Mouse (Mus musculus) ES-E14 (cell line): ENCODE results near the gene Akr1c19.

Experiments used
- MAFK ChIP-seq: IDR thresholded peaks from 2 replicates; pipeline ENCODE4 v1.6.1; 2014; ENCODE audit warnings: mild to moderate bottlenecking, low read depth, low read length, inconsistent platforms; ENCODE audit not compliant: insufficient read depth
- ZC3H11A ChIP-seq: IDR thresholded peaks from 2 replicates; pipeline ENCODE4 v1.6.1; 2012; ENCODE audit warnings: low read depth, mild to moderate bottlenecking, inconsistent platforms, low read length, borderline replicate concordance
- ZNF384 ChIP-seq: IDR thresholded peaks from 2 replicates; pipeline ENCODE4 v1.6.1; 2012; ENCODE audit warnings: low read depth, low read length, inconsistent platforms

DNA sequence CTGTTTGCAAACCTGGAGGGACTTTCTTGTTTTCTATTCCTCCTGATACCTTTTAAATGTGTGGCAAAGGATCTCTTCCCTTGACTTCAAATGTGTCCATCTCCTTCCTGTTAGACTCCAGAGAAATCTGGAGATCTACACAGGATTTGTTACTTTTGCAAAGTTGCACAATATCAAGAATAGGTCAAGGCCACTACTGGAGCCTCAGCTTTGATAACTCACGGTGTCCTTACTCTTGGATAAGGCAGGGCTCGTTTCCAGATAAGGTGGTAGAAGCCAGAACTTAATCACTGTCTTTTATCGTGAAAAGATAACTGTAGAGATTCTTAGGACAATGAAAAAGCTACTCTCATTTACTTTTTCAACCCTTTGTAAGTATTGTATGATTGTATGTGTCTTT lies 36.0 kb upstream of the Akr1c19 start:
- TF ChIP-seq MAFK: no peak
- TF ChIP-seq ZNF384: no peak
- TF ChIP-seq ZC3H11A: no peak
